Mouse (Mus musculus) layer of hippocampus, adult 11-12 months (tissue): ENCODE data around the gene Ptrhd1.
"Not testable (repeated sequence)": the region's sequence is repeated elsewhere in the genome, so short reads cannot be mapped to it uniquely, and the experiment has no call there.

ENCODE experiments used
- DNase-seq: peaks from one replicate; pipeline ENCODE4 v3.0.0; 2022; ENCODE audit warnings: low spot score

Gene Ptrhd1

GRCm38 (mm10) chr12:4233572-4234508, at the start of gene Ptrhd1, which contains the start of gene Cenpo:
TSS of gene Ptrhd1 (plus strand) at chr12:4234027.
TSS of gene Cenpo (minus strand) at chr12:4234294.
- peak; percentile 97 for DNase-seq

GRCm38 (mm10) chr12:4184648-4185047, 49.2 kb upstream of the Ptrhd1 start:
- DNase-seq, result no peak

DNA sequence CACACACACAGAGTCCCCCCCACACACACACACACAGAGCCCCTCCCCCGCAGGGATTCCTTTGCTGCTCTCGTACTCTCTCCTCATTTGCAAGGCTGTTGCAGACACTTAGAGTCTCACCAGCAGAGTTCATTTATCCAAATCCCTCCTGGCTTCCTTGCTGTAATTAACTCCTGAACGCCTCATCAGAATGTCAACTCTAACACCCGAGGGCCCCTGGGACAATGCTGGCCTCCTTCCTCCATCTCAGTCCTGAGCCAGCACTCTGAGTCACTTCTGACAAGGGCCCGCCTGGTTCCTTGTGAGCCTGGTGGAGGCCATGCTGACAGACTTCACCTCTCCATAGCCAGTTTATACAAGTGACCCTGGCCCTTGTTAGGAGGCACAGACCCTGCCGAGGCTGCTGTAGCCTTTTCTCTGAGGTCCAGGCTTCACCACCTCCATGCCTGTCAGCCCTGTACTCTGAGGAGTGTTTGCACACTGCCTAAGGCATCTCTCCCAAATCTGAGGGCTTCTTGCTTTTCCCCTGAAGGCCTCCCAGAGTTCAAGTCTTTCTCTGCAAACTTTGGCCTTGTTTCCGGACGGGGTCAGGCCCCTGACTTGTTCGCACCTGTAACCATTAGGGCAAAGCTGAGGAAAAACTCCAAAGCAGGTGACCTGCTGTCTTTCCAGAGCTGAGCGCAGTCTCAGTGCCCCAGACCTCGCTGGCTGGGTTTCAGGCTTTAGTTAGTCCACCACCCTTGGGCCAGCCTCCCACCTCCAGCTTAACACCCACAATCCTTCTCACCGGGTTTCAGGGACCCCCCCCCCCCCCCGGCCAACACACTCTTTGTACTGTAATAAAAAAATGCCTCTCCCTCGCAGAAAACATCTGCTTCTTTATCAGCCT, 45.4 kb upstream of the Ptrhd1 start:
- no peak for DNase-seq

DNA sequence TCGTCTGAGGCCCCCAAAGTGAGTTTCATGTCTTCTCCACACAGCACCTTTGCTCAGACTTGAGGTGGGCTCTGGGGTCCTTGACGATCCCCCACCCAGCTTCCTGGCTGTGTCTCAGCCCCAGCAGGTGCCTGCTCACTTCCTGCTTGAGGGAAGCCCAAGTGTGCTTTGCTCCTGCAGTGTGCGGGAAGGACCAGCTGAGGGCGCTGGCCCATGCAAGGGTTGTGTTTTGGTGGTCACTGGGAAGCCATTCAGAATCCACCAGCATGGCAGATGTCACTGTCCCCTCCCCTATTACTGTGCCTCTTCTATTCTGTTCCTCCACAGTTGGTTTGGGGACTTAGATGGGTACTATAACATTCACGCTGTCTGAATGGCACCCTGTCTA, 44.8 kb upstream of the Ptrhd1 start:
- no peak for DNase-seq

DNA sequence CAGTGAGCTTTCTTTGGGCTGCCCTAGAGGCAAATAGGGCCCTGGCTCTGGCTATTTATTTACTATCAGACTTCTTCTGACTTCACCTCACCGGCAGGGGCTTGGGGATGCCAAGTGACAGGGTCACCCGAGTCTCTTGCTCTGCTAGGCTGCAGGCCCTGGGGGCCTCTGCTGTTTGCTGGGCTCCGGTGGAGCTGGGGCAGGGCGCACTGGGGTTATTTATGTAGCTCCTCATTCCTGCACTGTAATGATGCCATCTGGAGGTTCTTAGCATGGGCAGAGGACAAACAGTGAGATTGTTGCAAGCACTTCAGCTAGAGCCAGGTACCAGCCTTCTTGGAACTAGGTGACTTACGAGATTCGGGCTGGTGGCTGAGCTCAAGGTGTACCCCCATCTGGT, 41.3 kb upstream of the Ptrhd1 start:
- no peak for DNase-seq

DNA sequence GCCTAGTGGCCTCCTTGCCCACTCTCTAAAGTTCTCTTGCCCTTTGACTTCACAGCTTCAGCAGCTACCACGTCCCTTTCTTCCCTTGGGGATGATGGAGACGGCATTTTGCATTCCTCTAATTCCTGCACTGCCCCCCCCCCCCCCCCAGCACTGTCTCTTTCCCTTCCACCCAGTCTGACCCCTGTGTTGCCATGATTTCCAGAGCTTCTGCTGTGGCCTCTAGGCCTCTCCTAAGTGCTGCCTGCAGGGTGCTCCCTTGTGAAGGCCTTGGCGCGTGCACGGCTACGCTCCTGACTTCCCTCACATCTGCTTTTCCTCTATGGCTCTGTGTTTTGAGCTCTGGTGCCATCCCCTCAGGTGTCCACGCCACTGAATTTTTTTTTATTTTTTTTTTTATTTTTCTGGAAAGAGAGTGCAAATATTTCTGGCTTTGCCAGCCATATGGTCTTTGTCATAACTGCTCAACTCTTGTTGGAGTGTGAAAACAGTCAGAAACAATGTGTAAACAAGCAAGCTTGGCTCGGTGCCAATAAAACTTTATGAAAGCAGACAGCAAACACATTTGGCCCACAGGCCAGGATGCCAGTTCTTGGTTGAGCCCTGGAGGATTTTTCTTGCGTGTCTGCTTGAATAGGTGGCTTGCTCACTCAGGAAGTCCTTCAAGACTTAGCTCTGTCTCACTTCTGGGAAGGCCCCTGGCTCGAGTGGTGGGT, 40.6 kb upstream of the Ptrhd1 start:
- DNase-seq, result no peak

DNA sequence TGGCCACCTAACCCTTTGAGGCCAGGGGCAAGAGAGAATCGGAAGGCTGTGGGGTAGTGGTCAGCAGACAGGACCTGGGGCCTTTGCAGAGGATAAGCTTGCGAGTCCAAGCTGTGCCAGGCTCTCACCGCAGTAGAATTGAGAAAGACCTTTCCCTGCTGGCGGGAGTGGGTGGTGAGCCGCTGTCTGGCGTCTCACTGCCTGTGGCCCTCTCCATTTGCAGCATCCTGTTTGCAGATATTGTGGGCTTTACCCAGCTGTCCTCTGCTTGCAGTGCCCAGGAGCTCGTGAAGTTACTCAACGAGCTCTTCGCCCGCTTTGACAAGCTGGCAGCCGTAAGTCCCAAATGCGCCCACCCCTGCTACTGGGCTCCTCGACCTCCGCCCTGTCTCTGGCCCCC, 39.2 kb upstream of the Ptrhd1 start:
- DNase-seq, result peak; percentile 45

DNA sequence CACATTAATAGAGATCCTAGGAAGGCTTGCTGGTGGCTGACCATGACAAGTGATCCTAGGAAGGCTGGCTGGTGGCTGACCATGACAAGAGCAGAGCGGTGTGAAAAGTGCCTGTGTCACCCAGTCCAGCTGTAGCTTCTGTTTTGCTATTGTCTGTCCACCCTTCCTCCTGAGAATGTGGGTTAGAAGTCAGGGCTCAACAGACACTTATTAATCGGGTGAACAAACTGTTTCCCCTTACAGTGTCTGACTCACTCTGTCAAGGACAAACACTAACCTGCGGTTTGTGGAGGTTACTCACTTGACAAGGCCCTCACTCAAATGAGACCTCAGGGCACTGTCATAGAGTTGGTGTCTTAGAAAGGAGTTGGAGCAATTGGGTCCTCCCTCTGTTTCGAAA, 35.1 kb upstream of the Ptrhd1 start:
- no peak for DNase-seq

- no peak for DNase-seq
Measured at GRCm38 (mm10) chr12:4199271-4199670, 34.6 kb upstream of the Ptrhd1 start.

DNA sequence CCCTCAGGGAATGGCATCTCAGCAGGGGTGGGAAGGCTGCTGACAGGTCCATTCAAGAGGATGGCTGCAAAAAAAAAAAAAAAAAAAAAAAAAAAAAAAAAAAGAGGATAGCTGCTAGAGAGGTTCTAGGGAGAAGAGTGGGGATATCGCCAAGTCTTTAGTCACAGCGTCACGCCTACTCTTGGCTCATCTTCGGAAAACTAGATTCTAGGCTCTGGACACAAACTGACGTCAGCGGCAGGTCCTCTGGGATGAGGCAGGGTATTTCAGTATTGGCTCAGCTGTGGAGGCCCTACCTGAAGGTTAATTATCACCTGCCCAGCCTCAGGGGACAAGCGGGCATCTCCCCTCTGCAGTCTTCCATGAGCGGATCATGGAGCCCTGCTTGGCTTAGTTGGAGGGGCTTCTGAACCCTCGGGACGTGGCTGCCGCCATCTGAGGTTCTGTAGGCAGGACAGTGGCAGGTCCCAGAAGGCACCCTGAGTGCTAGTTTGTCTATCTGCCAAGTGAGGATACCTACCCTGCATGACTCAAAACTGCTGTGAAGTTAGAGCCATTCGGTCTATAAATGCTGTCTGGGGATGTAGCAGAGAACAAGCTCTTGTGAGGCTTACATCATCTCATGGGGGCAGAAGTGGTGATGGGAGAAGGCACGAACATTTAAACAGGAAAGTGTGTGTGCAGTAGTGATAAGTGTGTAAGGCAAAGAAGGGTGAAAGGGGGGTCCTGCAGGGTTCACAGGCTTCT, 32.2 kb upstream of the Ptrhd1 start:
- DNase-seq, result peak; percentile 55

DNA sequence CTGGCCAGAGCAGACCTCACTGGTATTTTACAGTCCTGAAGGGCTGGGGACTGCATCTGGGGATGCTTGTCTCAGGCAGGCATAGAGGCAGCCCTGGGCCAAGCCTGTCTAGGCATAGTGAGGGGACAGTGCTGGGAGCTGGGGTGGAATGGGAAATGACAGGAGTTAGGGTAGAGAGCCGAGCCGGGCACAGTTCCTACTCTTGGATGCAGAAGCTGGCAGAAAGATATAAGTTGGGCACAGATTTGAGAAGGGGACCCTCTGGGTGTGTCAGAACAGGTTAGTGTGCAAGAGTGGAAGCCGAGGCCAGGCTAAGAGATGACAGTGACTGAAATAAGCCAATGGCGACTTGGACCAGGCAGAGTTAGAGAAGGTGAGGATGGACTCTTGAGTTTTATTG, 31.6 kb upstream of the Ptrhd1 start:
- DNase-seq, result no peak

DNA sequence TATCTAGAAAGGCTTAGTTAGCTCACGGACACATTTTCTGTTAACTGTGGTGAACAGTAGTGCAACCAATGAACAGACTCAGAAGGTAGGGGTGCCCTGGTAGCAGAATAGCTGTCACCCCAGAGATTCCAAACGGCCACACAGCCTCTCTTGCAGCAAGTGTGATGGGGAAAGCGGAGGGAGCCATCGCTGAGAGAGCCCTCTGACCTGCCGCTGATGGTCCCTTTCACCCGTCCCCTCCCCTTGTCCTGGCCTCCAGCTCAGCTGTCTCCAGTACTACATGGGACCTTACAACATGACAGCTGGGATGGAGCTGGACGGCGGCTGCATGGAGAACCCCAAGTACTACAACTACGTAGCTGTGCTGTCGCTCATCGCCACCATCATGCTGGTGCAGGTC, 27.7 kb upstream of the Ptrhd1 start:
- no peak for DNase-seq

- peak; percentile 80 for DNase-seq
Measured at GRCm38 (mm10) chr12:4208405-4209133, 25.3 kb upstream of the Ptrhd1 start.

DNA sequence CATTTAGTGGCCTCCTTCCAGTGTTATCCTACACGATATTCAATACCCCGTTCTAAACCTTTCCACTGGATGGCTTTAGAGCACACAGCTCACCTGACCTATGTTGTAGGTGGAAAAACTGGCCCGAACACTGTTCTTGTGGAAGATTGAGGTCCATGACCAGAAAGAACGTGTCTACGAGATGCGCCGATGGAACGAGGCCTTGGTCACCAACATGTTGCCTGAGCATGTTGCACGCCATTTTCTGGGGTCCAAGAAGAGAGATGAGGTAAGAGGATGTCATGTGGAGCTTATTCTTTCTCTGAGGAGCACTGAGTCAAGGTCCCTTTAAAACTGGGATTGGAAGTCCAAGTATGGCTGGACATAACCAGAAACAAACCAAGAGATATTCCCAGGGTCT, 24.6 kb upstream of the Ptrhd1 start:
- no peak for DNase-seq

DNA sequence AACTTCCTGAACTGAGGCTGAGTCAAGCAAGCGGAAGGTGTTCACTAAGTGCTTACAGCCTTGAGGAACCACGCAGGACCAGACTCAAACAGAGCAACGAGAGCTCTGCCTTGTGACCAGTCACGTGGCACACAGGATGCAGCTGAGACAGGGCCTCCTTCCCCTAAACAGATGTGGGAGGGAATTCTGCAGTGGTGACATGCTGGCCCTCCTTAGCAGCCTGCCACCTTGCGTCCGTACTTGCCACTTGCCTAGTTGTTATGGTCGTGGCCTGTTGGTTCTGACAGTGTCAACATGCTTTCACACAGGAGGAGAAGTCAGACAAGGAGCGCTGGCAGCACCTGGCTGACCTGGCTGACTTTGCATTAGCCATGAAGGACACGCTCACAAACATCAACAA, 22.7 kb upstream of the Ptrhd1 start:
- DNase-seq, result no peak

GRCm38 (mm10) chr12:4212908-4213307, 20.9 kb upstream of the Ptrhd1 start:
- no peak for DNase-seq

DNA sequence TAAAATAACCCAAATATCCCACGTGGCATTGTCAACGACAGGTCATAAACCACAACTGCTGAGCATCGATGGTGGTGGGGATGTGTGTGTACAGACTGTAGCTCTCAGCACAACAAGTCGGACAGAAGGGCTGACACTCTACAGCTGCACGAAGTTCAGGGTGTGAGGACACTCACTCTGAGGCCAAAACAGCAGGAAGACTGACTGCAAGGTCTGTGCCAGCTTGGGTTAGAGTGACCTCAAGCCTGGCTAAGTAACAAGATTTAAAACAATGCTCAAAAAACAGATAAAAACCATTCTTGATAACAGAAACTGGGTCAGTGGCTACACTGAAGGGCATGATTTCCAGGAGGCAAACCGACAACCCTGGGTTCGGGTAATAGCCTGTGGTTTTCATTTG, 3.7 kb upstream of the Ptrhd1 start:
- DNase-seq, result no peak

DNA sequence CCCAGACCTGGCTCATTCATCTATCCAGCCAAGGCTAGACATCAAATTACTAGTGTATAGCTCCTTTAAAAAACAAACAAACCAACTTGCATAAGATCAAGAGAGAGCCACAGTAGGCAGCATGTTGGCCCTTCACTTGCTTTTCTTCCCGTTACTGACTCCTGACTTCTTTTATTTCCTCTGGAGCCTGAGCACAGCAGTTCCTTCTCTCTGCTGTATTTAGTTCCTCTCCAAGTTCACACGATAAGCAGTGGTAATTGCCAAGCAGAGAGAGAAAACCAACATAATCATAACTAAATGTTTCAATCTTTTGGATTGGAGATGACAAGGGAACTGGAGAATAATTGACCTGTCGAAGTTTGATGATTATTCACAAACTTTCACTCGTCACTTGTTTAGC, 1.1 kb upstream of the Ptrhd1 start:
- DNase-seq, result no peak

DNA sequence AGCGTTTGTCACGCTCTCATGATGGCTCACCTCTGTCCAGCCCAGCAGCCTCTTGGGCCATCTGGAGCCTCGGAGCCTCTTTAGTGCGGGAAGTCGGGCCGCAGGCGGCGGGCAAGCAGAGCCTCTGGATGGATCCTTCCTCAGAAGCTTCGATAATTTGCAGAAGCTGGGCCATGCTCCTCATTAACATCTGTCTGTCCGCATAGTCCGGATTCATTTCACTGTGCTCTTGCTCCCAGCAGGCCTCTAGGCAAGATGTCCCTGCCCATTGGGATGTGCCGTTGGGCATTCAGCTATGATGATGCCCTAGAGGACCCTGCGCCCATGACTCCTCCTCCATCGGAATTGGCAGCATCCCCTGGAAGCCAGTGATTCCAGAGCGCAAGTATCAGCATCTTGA, 3.7 kb downstream of the Ptrhd1 start:
- no peak for DNase-seq

GRCm38 (mm10) chr12:4240281-4240680, 6.5 kb downstream of the Ptrhd1 start:
- not testable (repeated sequence) for DNase-seq

- no peak for DNase-seq
Measured at GRCm38 (mm10) chr12:4243805-4244204, 10.0 kb downstream of the Ptrhd1 start.
